ENCODE assay signal across 7 mouse cellular contexts in genomic region chrX:150486314-150487030, GRCm38 (mm10). TPM values are rescaled to one million over a fixed set of nuclear protein-coding genes. Genes with fewer than 3 reads are reported as not detected.
DNase-seq lines count a peak whose midpoint lies in the region; ATAC-seq and TF ChIP-seq lines count a peak whose summit lies in the region.
"Not testable (repeated sequence)": the region's sequence is repeated elsewhere in the genome, so short reads cannot be mapped to it uniquely, and the experiment has no call there.

No protein-coding gene starts in this region.

- WGBS in heart, embryonic 15.5 days, result 34% methylated on average over 14 of the region's 22 CpGs
- 31% methylated on average over 7 of the region's 22 CpGs for WGBS in liver, embryonic 14.5 days (ENCODE audit: insufficient replicate concordance)
- WGBS in liver, postnatal 0 days (ENCODE audit: insufficient replicate concordance), result 28% methylated on average over 5 of the region's 22 CpGs
- 30% methylated on average over 11 of the region's 22 CpGs for WGBS in thymus, adult 2 months

- not testable (repeated sequence) for H3K36me3 ChIP-seq in MEL (ENCODE audit: control insufficient read depth in 1 of 2, insufficient read depth in 2 of 2, low read length in 2 of 2); heart, embryonic 15.5 days; liver, embryonic 14.5 days (replicated peaks; ENCODE audit: control insufficient read depth, insufficient read depth, low read depth); liver, postnatal 0 days (replicated peaks; ENCODE audit: insufficient read depth, low read length); myocyte (ENCODE audit: control insufficient read depth, insufficient read depth); thymus, adult 2 months (ENCODE audit: control insufficient read depth, insufficient read depth, low read length)

- not testable (repeated sequence) for TF ChIP-seq POLR2A in MEL (IDR thresholded peaks at IDR 0.05; ENCODE audit: control insufficient read depth in 1 of 2, insufficient read depth in 1 of 2, low read depth in 1 of 2, low read length in 2 of 2, poor library complexity in 1 of 2); myocyte (IDR thresholded peaks at IDR 0.05; ENCODE audit: insufficient read length, low read depth); thymus, adult 2 months (IDR thresholded peaks at IDR 0.05; ENCODE audit: control insufficient read depth, extremely low read depth, insufficient read depth, low read length, poor library complexity)

- peak overlapping the region; percentile 49 for H3K27ac ChIP-seq in MEL (ENCODE audit: control insufficient read depth, low read depth, low read length)
- H3K27ac ChIP-seq in heart, embryonic 15.5 days; liver, embryonic 14.5 days; liver, postnatal 0 days (ENCODE audit: low read depth); thymus, adult 2 months (ENCODE audit: control insufficient read depth, insufficient read depth, low read length): not testable (repeated sequence)

- H3K9ac ChIP-seq in MEL (ENCODE audit: control insufficient read depth, low read depth, low read length, poor library complexity, severe bottlenecking); heart, embryonic 15.5 days; liver, embryonic 14.5 days (replicated peaks); liver, postnatal 0 days (replicated peaks): not testable (repeated sequence)

- not testable (repeated sequence) for H3K27me3 ChIP-seq in MEL (ENCODE audit: control insufficient read depth in 1 of 2, insufficient read depth in 2 of 2, low read length in 2 of 2); heart, embryonic 15.5 days; liver, embryonic 14.5 days (ENCODE audit: control insufficient read depth, insufficient read depth, low read length); liver, postnatal 0 days (ENCODE audit: insufficient read depth, low read length); myocyte (ENCODE audit: control insufficient read depth, insufficient read depth, insufficient read length); thymus, adult 2 months (ENCODE audit: control insufficient read depth, insufficient read depth, low read length)

- H3K4me1 ChIP-seq in MEL (ENCODE audit: control insufficient read depth in 1 of 2, insufficient read depth in 2 of 2, low read length in 2 of 2); heart, embryonic 15.5 days (replicated peaks); liver, embryonic 14.5 days (replicated peaks; ENCODE audit: control insufficient read depth in 2 of 2, insufficient read depth in 2 of 2, low read length in 1 of 2); liver, postnatal 0 days (ENCODE audit: insufficient read depth); thymus, adult 2 months (replicated peaks; ENCODE audit: control insufficient read depth, insufficient read depth, low read length): not testable (repeated sequence)

- not testable (repeated sequence) for H3K79me2 ChIP-seq in MEL (ENCODE audit: control insufficient read depth, insufficient read depth, low read length, poor library complexity); myocyte (ENCODE audit: control insufficient read depth, insufficient read depth)

- not testable (repeated sequence) for TF ChIP-seq RAD21 in MEL (IDR thresholded peaks at IDR 0.05; ENCODE audit: low read depth, low read length)

- not testable (repeated sequence) for DNase-seq in MEL (ENCODE audit: low read depth, low spot score); liver, embryonic 14.5 days (ENCODE audit: low read depth in 3 of 3, low spot score in 3 of 3); liver, postnatal 0 days; thymus, adult 2 months
- DNase-seq in heart, adult 8-10 months (ENCODE audit: low spot score), result peak; percentile 12

- H3K4me3 ChIP-seq in MEL (ENCODE audit: control insufficient read depth in 1 of 2, insufficient read depth in 1 of 2, low read depth in 2 of 2, low read length in 2 of 2), result peak overlapping the region; percentile 31 to 48; a peak in 3 of 4 replicates
- peak overlapping the region; percentile 15; the same call in 1 of the 2 replicates for H3K4me3 ChIP-seq in heart, embryonic 15.5 days
- H3K4me3 ChIP-seq in liver, embryonic 14.5 days (ENCODE audit: insufficient read depth in 1 of 2, low read depth in 2 of 2, low read length in 2 of 2), result peak overlapping the region in 1 of 2 experiments; percentile 33; a peak in 1 of 4 replicates
- H3K4me3 ChIP-seq in liver, postnatal 0 days (ENCODE audit: low read depth, low read length); myocyte: not testable (repeated sequence)
- peak overlapping the region; percentile 28 for H3K4me3 ChIP-seq in thymus, adult 2 months (ENCODE audit: control insufficient read depth, insufficient read depth, low read length)

- TF ChIP-seq EP300 in MEL (IDR thresholded peaks at IDR 0.05; ENCODE audit: low read depth in 1 of 2, low read length in 2 of 2), result peak; percentile 12 to 47; a peak in 2 of 4 replicates
- TF ChIP-seq EP300 in liver, embryonic 14.5 days (IDR thresholded peaks at IDR 0.05; ENCODE audit: low read depth), result not testable (repeated sequence)
- 0 out of 2 replicates have a peak, but pooled peaks have one; percentile 8 for TF ChIP-seq EP300 in liver, postnatal 0 days (IDR thresholded peaks at IDR 0.05; ENCODE audit: low read depth)

- not testable (repeated sequence) for ATAC-seq in heart, embryonic 15.5 days (replicated peaks; ENCODE audit: insufficient number of reproducible peaks, insufficient read depth, low FRiP score, low read depth); liver, embryonic 14.5 days (ENCODE audit: insufficient read depth); liver, postnatal 0 days

- not testable (repeated sequence) for H3ac ChIP-seq in myocyte (ENCODE audit: control insufficient read depth, insufficient read length)

- H3K4me2 ChIP-seq in heart, embryonic 15.5 days, result peak overlapping the region; percentile 37
- H3K4me2 ChIP-seq in liver, embryonic 14.5 days (ENCODE audit: low read depth), result peak overlapping the region; percentile 43
- not testable (repeated sequence) for H3K4me2 ChIP-seq in liver, postnatal 0 days (ENCODE audit: low read depth, low read length)
- peak overlapping the region; percentile 66 for H3K4me2 ChIP-seq in myocyte (ENCODE audit: low read depth)

- TF ChIP-seq CTCF in MEL (IDR thresholded peaks at IDR 0.05 in 2 of 3, conservative IDR thresholded peaks at IDR 0.05 in 1 of 3; ENCODE audit: control insufficient read depth in 1 of 3, insufficient read depth in 1 of 3, low read depth in 2 of 3, low read length in 3 of 3, poor library complexity in 1 of 3, severe bottlenecking in 1 of 3); liver, embryonic 14.5 days (IDR thresholded peaks at IDR 0.05; ENCODE audit: low read depth); liver, postnatal 0 days (IDR thresholded peaks at IDR 0.05; ENCODE audit: low read depth); thymus, adult 2 months (IDR thresholded peaks at IDR 0.05; ENCODE audit: borderline replicate concordance, control insufficient read depth, extremely low read depth, insufficient read depth, low read length, poor library complexity): not testable (repeated sequence)

- H3K9me3 ChIP-seq in MEL (replicated peaks; ENCODE audit: insufficient read depth, low read length); heart, embryonic 15.5 days (replicated peaks); liver, embryonic 14.5 days (ENCODE audit: control insufficient read depth, low read length); liver, postnatal 0 days (ENCODE audit: low read length): not testable (repeated sequence)

TF ChIP-seq in MEL, 35 proteins besides CTCF, POLR2A, EP300 and RAD21:
- peak; percentile 62 for TF ChIP-seq TCF12 (IDR thresholded peaks at IDR 0.05; ENCODE audit: low read depth, low read length)
- peak; percentile 32; the same call in 1 of the 2 replicates for TF ChIP-seq ETS1 (IDR thresholded peaks at IDR 0.05; ENCODE audit: low read depth, low read length)
- TF ChIP-seq TAL1 (IDR thresholded peaks at IDR 0.05; ENCODE audit: low read length), result peak; percentile 31; the same call in 1 of the 2 replicates
- peak; percentile 51 for TF ChIP-seq GATA1 (IDR thresholded peaks at IDR 0.05; ENCODE audit: low read depth, low read length)

RNA-seq across cellular contexts. Expression of gene Tmem29, which starts 27.5 kb away (rescaled TPM):
- 36.4 and 37.1 TPM in 2 replicates for total RNA-seq in MEL (2012; rRNA removed)
- polyA plus RNA-seq in MEL (2012; ENCODE audit: insufficient read depth in 1 of 2, insufficient read length in 2 of 2, low read depth in 1 of 2, low replicate concordance in 2 of 2, missing spikeins in 1 of 2) (10 to 100 TPM in 1 of 2 experiments, not detected in 1; 66.5 TPM), myocyte (2012; fragmentation: generic; extraction: Trizol) (5.9 TPM)
- total RNA-seq in heart, adult 8-10 months (2022), result 1 to 10 TPM; 3.8 to 4.5 (median 4.3) TPM
- polyA plus RNA-seq in heart, embryonic 15.5 days (2015; fragmentation: Nextera tagmentation; extraction: Ambion mirVana), result 15.3 and 16.1 TPM in 2 replicates
- 4.9 and 10.1 TPM in 2 replicates for polyA plus RNA-seq in liver, embryonic 14.5 days (2012; rRNA removed)
- polyA plus RNA-seq in liver, embryonic 14.5 days (2014; fragmentation: Nextera tagmentation; extraction: Ambion mirVana), result 14.8 and 15.7 TPM in 2 replicates
- 9.9 and 10.0 TPM in 2 replicates for polyA plus RNA-seq in liver, postnatal 0 days (2015; fragmentation: Nextera tagmentation; extraction: Ambion mirVana)
- polyA plus RNA-seq in thymus, adult 2 months (2012; rRNA removed), result 3.0 and 4.2 TPM in 2 replicates
